Mouse (Mus musculus) spleen, adult 2 months (tissue): Measurements from ENCODE around the gene Lrfn3. TPM values are rescaled to one million over a fixed set of nuclear protein-coding genes. Genes with fewer than 3 reads are reported as not detected.

ENCODE experiments used
- DNase-seq, 2 experiments: peaks; one replicate each; pipeline versions ENCODE4 v3.0.0 to v3.0.0-alpha.2; 2012 to 2021; ENCODE audit warnings: low spot score in 2 of 2, low read depth in 1 of 2
- H3K27ac ChIP-seq: fragments of 200-500 bp; 2 replicates; pipeline ENCODE4 v1.5.1; 2012; ENCODE audit warnings: low read length, inconsistent platforms; ENCODE audit not compliant: insufficient read depth
- H3K27me3 ChIP-seq: fragments of 200-500 bp; 2 replicates; pipeline ENCODE4 v1.6.1; 2012; ENCODE audit warnings: mild to moderate bottlenecking, moderate library complexity, low read length, inconsistent platforms; ENCODE audit not compliant: control insufficient read depth, insufficient read depth
- H3K36me3 ChIP-seq: fragments of 200-500 bp; 2 replicates; pipeline ENCODE4 v1.6.1; 2012; ENCODE audit warnings: mild to moderate bottlenecking, low read length, inconsistent platforms; ENCODE audit not compliant: control insufficient read depth, insufficient read depth
- H3K4me1 ChIP-seq: fragments of 200-500 bp; 2 replicates; pipeline ENCODE4 v1.6.1; 2011; ENCODE audit warnings: inconsistent platforms; ENCODE audit not compliant: control insufficient read depth, insufficient read depth, insufficient read length
- H3K4me3 ChIP-seq: fragments of 200-500 bp; 2 replicates; pipeline ENCODE4 v1.5.1; 2011; ENCODE audit warnings: mild to moderate bottlenecking, inconsistent platforms; ENCODE audit not compliant: insufficient read depth, insufficient read length; ENCODE audit errors: extremely low read depth
- CTCF ChIP-seq: fragments of 200-500 bp; IDR thresholded peaks from 2 replicates; pipeline ENCODE4 v1.5.1; 2011; ENCODE audit warnings: mild to moderate bottlenecking, inconsistent platforms; ENCODE audit not compliant: insufficient read depth, insufficient read length, insufficient replicate concordance; ENCODE audit errors: extremely low read depth
- POLR2A ChIP-seq: fragments of 200-500 bp; IDR thresholded peaks from 2 replicates; pipeline ENCODE4 v1.6.1; 2011; ENCODE audit warnings: low read depth, low read length, inconsistent platforms
- WGBS: fragments of 180-500 bp; shearing (Covaris S2); methylation state at CpG from one replicate; pipeline ENCODE4 v1.1.7; 2018; 5-methylcytosine and 5-hydroxymethylcytosine counted together
- polyA plus RNA-seq: library from polyadenylated mRNA; depleted of rRNA; stranded (reverse); fragments of >200 nt; gene quantifications from 2 replicates; pipeline ENCODE4 v1.2.3, GENCODE M21; 2012

Gene Lrfn3
- polyA plus RNA-seq, 1 experiment: 2.7 TPM

DNA sequence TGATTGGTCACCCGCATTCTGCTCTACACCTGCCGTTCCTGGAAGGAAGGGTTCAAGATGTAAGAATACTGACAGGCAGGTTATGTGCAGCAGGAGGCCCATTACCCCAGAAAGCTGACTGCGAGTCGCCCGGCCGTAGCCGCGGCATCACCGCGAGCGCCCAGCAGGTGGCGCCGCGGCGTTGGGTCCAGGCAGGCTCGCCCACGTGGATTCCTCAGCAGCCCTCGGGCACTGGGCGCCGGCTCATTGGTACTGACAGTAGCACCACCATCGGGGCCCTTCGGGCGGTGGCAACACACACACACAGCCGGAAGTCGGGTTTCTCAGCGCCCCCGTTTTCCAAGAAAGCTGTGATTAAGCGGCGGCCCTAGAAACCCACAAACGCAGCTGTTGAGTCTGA, 14.7 kb downstream of the Lrfn3 start:
- Histone ChIP-seq H3K27me3 (no peaks in the 10 kb centered on the region; the same call in 1 of the 2 replicates), H3K27ac (no peak overlapping the region), H3K4me1 (no peaks in the 10 kb centered on the region; the same call in 1 of the 2 replicates), H3K4me3 (no peak overlapping the region), H3K36me3 (no peaks in the 10 kb centered on the region)
- no peak for TF ChIP-seq POLR2A
- TF ChIP-seq CTCF: peak; percentile 81
- peak; percentile 39 to 50 for DNase-seq
- WGBS: 2% methylated on average over 30 of the region's 30 CpGs

GRCm38 (mm10) chr7:30346635-30347379, 15.8 kb downstream of the Lrfn3 start:
- TF ChIP-seq CTCF (no peak), POLR2A (no peak)
- Histone ChIP-seq H3K4me1 (no peaks in the 10 kb centered on the region; the same call in 1 of the 2 replicates), H3K36me3 (no peaks in the 10 kb centered on the region), H3K27me3 (no peaks in the 10 kb centered on the region; the same call in 1 of the 2 replicates), H3K27ac (no peak overlapping the region), H3K4me3 (no peak overlapping the region)
- peak; percentile 19 to 42 for DNase-seq
- WGBS: 25% methylated on average over 21 of the region's 21 CpGs

DNA sequence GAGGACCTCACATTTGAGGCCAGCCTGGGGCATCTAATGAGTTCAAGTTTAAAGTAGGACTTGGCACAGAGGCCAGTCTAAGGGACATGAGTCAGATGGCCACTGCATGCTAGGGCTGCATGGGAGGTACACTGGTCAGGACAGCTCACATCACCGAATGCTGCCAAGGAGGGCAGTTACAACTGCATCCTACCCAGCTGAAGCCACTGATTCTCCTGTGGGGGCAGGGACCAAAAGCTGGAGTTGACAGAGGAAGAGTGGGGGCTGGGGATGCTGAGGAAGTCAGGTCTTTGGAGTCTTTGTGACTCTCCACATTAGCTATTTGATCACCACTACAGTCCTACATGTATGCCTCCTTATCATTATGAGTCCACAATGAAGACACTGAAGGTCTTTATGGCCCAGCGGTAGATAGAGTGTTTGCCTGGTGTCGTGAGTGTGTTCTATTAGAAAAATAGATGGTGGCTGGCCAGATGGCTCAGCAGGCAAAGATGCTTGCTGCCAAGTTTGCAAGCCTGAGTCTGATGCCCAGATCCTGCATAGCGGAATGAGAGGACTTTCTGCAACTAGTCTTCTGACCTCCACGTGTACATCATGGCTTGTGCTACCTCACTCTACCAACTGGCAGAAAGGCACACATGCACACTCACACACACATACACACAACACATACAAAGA, 23.0 kb downstream of the Lrfn3 start:
- TF ChIP-seq POLR2A (no peak), CTCF (no peak)
- DNase-seq: no peak
- no peak overlapping the region for H3K27ac ChIP-seq
- 79% methylated on average over 5 of the region's 5 CpGs for WGBS
- H3K27me3 ChIP-seq: no peaks in the 10 kb centered on the region
- H3K4me3 ChIP-seq: no peak overlapping the region
- no peaks in the 10 kb centered on the region for H3K36me3 ChIP-seq
- H3K4me1 ChIP-seq: no peaks in the 10 kb centered on the region

DNA sequence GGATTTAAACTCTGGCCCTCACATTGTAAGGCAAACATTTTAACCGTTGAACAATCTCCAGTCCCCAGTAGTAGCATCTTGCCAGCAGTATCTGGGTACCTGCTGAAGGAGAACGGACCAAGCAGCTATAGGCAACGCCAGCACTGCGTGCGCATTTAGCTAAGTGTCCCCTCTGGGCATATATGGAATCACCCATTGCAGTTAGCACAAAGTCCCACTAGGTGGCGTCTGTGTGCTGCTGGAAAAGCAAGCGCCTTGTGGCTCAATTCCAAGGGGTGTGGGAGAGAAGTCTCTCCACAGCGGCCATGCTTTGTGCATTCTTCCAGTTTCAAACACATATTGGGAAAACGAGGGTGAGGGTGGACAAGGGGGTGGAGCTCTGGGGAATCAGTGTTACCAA, 26.2 kb downstream of the Lrfn3 start:
- Histone ChIP-seq H3K27ac (no peak overlapping the region), H3K4me3 (no peak overlapping the region), H3K36me3 (no peaks in the 10 kb centered on the region), H3K27me3 (no peaks in the 10 kb centered on the region), H3K4me1 (peaks cover 2% of the 10 kb centered on the region; the same call in 1 of the 2 replicates)
- TF ChIP-seq POLR2A (no peak), CTCF (peak; percentile 38; the same call in 1 of the 2 replicates)
- peak; percentile 31 to 46 for DNase-seq
- WGBS: 4% methylated on average over 9 of the region's 9 CpGs

DNA sequence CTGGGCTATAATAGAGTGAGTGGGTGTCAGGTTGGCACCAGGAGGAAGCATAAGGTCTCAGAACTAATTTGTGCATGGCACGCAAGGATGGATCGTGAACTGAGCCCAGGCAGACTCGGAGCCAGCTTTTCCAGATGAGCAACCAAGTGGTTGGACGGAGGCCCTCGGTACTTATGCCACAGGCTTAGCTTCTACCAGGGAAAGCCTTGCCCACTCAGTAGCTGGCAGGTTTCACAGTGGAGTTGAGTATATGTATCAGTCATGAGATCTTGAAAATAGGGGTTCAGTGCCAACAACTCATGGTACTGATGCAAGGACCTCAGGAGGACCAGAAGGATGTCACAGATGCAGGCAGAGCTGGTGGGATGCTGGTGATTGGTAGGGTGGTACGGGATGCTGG, 26.9 kb downstream of the Lrfn3 start:
- Histone ChIP-seq H3K27me3 (no peaks in the 10 kb centered on the region), H3K36me3 (no peaks in the 10 kb centered on the region), H3K27ac (no peak overlapping the region), H3K4me1 (peaks cover 2% of the 10 kb centered on the region; the same call in 1 of the 2 replicates), H3K4me3 (no peak overlapping the region)
- TF ChIP-seq POLR2A (no peak), CTCF (no peak)
- DNase-seq: no peak
- WGBS: 82% methylated on average over 6 of the region's 6 CpGs

DNA sequence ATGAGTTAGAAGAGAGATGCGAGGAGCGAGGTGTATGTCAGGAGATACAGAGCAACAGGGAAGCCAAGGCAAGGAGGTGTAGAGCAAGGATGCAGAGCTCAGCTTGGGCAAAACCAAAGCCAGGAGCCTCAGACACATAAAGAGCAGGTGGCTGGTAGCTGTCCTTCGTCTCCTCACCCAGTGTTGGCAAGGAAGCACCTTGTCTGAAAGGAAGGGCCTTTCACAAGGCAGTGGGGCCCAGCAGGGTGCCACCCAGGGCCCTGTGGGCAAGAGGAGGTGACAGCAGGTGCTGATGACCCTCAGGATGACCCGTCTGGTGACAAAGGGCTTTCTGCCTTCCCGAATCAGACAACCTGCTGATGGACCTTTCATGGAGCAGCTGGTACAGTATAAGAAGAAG, 28.0 kb downstream of the Lrfn3 start:
- Histone ChIP-seq H3K27ac (no peak overlapping the region), H3K4me3 (no peak overlapping the region), H3K4me1 (peaks cover 2% of the 10 kb centered on the region; the same call in 1 of the 2 replicates), H3K27me3 (no peaks in the 10 kb centered on the region), H3K36me3 (no peaks in the 10 kb centered on the region)
- 61% methylated on average over 5 of the region's 5 CpGs for WGBS
- TF ChIP-seq POLR2A: no peak
- no peak for TF ChIP-seq CTCF
- DNase-seq: no peak
